8 mouse cellular contexts compared by ENCODE assay signal in the genomic region with DNA sequence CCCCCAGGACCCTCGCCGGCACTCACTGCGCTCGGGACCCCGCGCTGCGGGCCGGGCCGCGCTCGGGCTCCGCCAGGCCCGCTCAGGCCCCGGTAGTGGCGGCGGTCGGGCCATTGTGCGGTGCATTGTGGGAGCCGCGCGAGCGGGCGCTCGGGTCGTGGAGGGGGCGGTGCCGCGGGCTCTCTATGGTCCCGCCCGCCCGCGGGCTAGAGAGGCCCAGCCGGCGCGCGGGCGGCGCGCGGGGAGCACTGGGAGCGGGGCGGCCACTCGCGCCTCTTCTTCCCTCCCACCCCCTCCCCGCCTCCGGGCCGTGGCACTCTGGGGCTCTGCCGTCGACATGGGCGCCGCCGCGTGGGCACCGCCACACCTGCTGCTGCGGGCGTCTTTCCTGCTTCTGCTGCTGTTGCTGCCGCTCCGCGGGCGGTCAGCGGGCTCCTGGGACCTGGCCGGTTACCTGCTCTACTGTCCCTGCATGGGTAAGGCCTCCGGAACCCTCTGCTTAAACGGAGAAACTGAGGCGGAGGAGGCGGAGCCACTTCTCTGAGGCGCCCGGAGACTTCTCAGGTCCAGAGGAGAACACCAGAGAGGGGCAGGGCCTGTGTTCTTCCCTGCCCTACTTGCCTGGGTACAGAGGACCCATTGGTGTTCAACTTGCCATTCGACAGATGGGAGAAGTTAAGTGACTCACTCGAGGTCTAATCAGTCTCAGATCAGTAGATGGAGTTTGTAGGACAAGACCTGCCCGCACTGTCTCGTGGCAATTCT. TPM values are rescaled to one million over a fixed set of nuclear protein-coding genes. Genes with fewer than 3 reads are reported as not detected.
DNase-seq lines count a peak whose midpoint lies in the region; ATAC-seq lines count a peak whose summit lies in the region.

A gene (minus strand): TSS at position 177 of the 765 bp plus-strand sequence.
A gene (plus strand): TSS at position 284 of the 765 bp plus-strand sequence.

- DNase-seq in Muller cell, postnatal 12 days (ENCODE audit: inconsistent ontology term): peak; percentile 97
- DNase-seq in cerebellum, adult 9-11 months: peak; percentile 90
- DNase-seq in frontal cortex, postnatal 10 days (ENCODE audit: low spot score in 2 of 2): peak; percentile 73 to 87
- DNase-seq in layer of hippocampus, postnatal 25 days (ENCODE audit: extremely low spot score in 1 of 2, low spot score in 1 of 2): peak; percentile 80 to 82
- peak; percentile 90 for DNase-seq in lung, postnatal 25 days (ENCODE audit: low spot score)
- peak; percentile 93 for DNase-seq in retina, embryonic 14.5 days (ENCODE audit: low spot score)
- DNase-seq in thymus, postnatal 4 days: peak; percentile 95

- WGBS in hindbrain, embryonic 13.5 days: under 1% methylated on average over 68 of the region's 72 CpGs

- peak within 1 kb of the TSS; percentile 99 for H3K9ac ChIP-seq in hindbrain, embryonic 13.5 days

- peaks cover 19% of the 10 kb centered on the region; the same call in 1 of the 2 replicates for H3K36me3 ChIP-seq in hindbrain, embryonic 13.5 days

- H3K27me3 ChIP-seq in hindbrain, embryonic 13.5 days: no peaks in the 10 kb centered on the region

- H3K27ac ChIP-seq in hindbrain, embryonic 13.5 days: peak within 1 kb of the TSS; percentile 90

- H3K9me3 ChIP-seq in hindbrain, embryonic 13.5 days: no peaks in the 10 kb centered on the region

- peak within 1 kb of the TSS; percentile 86 for H3K4me2 ChIP-seq in hindbrain, embryonic 13.5 days

- H3K4me3 ChIP-seq in hindbrain, embryonic 13.5 days: peak within 1 kb of the TSS; percentile 96

- ATAC-seq in hindbrain, embryonic 13.5 days (ENCODE audit: low FRiP score): peak; percentile 97

- H3K4me1 ChIP-seq in hindbrain, embryonic 13.5 days (replicated peaks): peaks cover 64% of the 10 kb centered on the region

RNA-seq across cellular contexts. Expression of the first gene that starts in this region (rescaled TPM):
- 7.2 and 8.1 TPM in 2 replicates for polyA plus RNA-seq in hindbrain, embryonic 13.5 days (2015; fragmentation: Nextera tagmentation; extraction: Ambion mirVana)
- total RNA-seq in layer of hippocampus, postnatal 25 days (2021): 1 to 10 TPM; 4.6 to 5.4 TPM

RNA-seq across cellular contexts. Expression of the second gene that starts in this region (rescaled TPM):
- 5.5 and 6.3 TPM in 2 replicates for polyA plus RNA-seq in hindbrain, embryonic 13.5 days (2015; fragmentation: Nextera tagmentation; extraction: Ambion mirVana)
- 10 to 100 TPM; 14.3 to 21.1 TPM for total RNA-seq in layer of hippocampus, postnatal 25 days (2021)

Comparison
In these comparisons a context has a peak if more than half of its experiments do, and no peak if none do; other contexts are left out.
1. Peak in every context shown above with its lines: DNase-seq, ATAC-seq, H3K4me3 ChIP-seq and H3K27ac ChIP-seq.